Mouse (Mus musculus) right cerebral cortex, postnatal 25 days (tissue): ENCODE results near the gene Samsn1.

Source experiments
- DNase-seq: peaks from one replicate; pipeline ENCODE4 v3.0.0; 2022

The Samsn1 gene

DNA sequence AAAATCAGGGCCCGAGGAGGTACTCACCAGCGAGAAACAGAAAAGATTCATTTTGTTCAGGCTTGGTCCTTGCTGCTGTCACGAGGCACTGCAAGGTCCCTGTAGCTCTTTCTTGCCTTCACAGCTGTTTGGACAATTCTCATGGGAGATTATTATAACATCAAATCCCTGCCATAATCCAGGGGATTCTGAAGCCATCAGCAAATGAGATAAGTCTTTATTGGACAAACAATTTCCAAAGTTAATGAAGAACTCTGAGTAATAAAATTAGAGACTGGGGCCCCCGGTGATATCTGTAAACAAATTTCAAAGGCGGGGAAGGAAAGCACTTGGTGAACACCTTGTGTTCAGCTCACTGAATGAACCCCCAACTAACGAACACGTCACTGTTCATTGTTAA is at the start of gene Samsn1:
Gene Samsn1, minus strand, starts transcription at position 101 of the 400 bp plus-strand sequence.
- DNase-seq: no peak

DNA sequence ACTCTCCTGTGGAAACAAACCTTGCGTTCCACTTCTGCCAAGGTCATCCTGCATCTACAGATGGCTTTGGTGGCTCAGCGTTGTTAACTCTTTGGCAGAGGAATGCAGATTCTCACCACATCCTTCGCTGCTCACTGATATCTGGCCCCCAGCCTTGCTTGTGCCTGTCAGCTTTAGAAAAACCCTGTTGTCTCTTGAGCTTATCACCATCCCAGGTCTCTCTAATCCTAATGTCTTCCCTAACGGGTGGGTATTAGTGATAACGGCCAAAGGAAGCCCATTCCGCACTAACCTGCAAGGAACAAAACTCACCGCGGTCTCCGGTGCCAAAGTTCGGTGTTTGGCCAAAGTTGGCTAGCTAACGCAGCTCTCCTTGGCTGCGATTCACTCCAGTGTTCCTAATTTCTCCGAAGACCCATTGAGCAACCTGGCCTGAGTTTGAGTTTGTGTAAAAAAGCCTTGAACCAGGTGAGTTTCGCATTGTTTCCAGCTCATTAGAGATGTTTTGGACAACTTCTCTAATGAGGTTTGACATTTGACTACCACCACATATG is 44.1 kb upstream of the Samsn1 start:
- no peak for DNase-seq

DNA sequence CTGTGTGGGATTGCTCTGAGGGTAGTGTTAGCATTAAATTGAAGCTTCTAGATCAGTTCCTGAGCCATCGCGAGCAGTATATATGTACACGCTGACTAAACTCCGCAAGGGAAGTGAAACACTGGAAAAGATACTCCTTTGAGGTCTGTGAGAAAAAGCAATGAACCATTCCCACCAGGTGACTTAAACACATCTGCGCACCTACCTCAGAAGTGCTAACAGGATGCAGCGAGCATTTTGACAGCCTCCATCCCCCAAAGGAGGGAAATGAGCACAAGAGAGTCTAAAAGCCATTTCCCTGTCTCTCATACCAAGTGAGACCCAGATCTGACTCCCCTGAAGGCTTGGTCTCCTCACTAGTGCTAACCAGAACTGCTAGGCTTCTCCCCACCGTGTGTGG is 32.9 kb upstream of the Samsn1 start:
- DNase-seq: no peak

DNA sequence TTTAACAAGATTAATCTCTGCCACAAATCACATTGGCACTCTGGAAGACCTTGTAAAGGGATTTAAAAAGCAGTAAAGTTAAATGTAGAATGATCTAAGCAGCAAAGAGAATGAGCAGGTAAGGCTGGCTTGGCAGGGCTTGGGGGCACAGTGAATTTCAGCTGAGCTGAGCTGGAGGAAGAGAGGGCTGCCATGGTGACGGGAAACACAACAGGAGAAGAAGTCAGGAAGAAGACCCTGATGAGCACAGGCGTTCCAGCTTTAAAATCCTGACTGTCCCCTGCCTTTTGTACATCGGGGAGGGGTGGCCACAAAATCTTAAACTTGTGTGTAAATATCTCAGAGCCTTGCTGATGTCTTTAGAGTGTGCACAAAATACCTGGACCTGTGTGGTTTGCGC is 32.0 kb upstream of the Samsn1 start:
- DNase-seq: no peak

DNA sequence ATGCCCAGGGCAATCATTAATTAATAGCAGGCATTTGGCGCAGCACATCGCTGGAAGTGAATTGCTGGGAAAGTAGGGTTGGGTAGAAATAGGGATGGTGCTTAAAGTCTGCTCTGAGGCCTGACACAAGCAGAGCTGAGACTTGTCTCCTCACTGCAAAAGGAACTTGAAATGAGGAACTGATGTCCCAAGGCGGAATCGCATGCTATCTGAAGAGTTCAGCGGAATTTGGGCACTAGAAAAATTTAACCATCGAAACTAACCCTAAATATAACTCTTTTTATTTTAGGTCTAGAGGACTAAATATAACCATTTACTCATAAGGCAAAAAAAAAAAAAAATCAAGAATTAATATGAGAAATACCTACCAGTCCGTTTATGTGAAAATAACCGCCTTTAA is 31.5 kb upstream of the Samsn1 start:
- DNase-seq: no peak

DNA sequence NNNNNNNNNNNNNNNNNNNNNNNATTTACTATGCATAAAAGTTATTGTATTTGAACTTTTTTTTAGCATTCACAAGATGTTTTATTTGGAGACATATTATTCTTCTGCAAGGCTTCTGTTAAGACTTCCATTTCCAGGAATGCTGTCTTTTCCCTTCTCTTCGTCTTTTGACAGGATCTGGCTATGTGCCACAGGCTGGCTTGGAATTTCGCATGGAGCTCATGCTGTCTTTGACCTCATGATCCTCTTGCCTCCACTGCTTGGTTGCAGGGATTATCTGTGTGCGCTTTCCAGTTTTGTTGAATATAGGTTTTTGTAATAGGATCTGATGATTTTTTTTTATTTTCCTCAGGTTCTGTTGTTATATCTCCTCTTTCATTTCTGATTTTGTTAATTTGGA is 25.0 kb upstream of the Samsn1 start:
- DNase-seq: no peak

DNA sequence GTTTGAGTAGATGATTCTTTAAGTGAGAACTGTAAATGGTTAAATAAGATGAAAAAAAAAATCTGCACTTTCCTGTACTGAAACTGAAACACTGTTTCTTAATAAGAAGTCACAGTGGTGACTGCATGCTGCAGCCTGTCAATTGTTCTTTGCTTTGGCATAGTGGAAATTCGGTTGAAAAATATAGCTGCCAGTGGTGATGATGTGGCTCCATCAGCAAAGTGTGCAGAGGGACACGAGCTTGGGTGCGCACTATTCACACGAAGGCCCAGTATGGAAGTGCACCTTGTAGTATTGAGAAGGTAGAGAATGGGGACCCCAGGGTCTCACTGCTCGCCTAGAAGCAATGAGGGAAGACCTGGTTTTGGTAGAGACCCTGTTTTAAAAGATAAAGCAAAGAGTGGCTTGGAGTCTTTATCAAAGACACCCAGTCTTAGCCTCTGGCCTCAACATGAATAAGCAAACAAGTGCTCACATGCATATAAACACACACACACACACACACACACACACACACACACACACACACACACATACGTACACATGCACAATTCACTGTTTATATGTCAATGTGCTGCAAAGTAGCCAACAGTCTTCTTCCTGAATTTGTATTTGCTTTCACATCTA is 18.4 kb upstream of the Samsn1 start:
- DNase-seq: no peak

DNA sequence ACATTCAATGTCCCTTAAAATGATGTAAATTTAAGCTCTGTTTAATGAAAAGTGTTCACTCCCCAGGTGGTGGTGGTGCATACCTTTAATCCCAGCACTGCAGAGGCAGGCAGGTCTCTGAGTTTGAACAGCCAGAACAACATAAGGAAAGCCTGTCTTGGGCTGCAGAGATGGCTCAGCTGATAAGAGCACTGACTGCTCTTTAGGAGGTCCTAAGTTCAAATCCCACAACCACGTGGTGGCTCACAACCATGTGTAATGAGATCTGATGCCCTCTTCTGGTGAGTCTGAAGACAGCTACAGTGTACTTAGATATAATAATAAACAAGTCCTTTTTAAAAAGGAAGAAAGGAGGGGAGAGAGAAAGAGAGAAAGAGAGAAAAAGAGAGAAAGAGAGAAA is 2.9 kb downstream of the Samsn1 start:
- no peak for DNase-seq

DNA sequence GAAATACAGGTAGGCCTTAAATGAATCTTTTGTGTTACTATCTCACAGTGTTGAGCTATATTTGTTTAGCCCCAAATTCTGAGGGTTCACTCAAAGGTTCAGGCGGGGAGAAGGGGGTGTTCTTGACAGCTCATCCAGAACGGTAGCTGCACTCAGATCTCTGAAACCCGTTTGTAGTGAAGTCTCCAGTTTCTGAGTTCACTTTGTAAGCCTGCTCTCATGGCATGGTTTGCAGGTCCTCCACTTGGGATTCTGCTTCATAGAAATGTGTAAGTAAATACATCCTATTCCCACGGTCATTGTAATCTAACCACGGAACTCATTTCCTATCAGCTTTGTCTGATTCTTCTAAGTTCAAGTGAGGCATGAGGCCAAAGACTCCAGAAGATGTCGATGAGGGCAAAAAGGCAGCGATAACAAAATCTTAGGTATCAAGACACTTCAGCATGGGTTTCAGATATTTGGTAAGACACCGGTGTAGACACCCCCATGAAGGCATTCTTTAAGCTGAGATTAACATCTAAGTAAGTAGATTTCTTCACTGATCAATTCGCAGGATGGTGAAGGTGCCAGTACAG is 18.2 kb downstream of the Samsn1 start:
- DNase-seq: no peak

DNA sequence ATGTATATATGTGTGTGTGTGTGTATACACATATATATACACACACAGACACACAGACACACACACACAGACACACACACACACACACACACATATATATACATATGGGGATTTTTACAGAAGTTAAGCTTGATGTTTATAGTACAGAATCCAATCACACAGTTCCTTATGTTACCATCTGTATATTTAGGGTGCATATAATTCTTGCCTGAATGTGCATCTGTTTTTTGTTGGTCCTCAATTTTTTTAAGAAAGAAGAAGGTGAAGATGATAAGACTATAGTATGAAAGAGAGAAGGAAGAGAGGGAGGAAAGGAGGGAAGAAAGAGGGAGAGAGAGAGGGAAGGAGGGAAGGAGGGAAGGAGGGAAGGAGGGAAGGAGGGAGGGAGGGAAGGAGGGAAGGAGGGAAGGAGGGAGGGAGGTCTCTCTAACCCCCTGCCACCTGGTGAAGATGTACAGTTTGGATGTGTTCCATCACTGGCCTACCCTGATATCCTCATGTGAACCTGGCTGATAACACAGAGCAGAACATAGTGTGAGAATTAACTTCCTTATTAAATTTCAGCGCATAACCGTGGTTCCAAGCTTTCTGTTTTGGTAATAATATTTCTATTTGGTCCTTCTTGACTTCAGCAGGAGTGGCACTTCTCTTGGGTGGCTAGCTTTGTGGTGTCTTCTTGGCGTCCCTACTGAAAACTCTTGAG is 19.1 kb downstream of the Samsn1 start:
- no peak for DNase-seq

DNA sequence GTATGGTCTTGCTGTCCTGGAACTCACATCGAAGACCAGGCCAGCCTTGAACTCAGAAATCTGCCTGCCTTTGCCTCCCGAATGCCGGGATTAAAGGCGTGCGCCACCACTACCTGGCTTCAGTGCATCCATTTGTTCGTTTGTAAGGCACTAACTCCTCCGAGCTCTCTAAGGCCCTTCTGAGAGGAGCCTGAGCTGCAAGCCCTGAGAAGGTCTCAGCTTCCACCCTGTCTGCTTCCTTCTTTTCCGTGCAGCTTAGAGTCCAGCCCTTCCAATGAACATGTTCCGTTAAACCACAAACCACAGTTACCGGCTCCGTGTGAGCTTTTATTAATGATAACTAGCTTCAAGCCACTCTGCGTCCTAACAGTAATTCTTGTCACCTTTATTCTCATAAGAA is 19.8 kb downstream of the Samsn1 start:
- no peak for DNase-seq

DNA sequence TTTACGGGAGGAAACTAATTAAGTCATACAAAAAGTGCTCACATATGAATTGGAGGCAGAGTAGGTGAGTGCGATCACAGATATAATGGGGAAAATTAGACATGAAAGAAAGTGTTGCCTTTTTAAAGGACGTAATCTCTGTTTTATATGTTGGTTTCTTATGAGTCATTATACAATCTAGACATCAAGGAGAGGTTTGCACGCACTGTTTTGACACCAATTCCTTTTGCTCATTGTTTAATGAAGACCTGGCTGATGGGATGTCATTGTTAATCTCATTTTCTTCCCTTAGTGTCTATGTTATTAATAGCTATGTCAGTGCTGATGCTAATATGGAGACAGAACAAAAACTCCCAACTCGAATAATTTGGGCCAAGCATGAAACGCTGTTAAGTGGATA is 20.3 kb downstream of the Samsn1 start:
- DNase-seq: no peak

DNA sequence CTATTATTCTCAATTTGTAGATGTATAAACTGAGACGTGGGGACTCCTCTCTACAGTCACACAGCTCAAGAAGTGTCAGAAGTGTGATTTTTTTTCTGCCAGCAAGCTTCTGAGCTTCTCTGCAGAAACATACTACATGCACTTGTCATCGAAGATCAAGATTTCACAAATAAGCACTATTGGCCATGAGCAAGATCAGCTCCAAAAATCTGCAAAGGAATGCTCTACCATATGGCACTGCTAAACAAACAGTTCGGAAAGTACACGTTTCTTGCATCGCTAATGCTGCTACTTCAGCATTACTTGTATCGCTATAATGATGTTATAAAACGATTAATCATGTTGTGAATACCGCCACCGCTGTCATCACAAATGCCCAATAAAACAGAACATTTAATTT is 22.0 kb downstream of the Samsn1 start:
- DNase-seq: no peak

DNA sequence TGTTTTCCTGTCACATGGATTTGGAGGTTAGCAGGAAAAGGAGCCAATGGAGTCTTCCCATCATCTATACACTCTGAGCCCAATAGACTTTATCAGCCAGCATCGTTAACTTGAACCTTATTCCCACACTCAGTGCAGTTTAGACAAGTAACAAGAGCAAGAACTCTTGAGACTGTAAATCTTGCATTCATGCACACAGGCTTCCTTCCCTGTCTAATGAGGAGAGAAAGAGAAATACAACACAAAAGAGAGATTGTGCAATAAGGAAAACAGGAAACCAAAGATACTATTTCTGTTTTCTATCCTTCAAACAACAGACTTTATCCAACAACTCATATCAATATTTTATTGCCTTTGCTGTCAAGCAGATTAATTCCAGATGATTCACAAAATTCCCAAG is 31.9 kb downstream of the Samsn1 start:
- DNase-seq: no peak

DNA sequence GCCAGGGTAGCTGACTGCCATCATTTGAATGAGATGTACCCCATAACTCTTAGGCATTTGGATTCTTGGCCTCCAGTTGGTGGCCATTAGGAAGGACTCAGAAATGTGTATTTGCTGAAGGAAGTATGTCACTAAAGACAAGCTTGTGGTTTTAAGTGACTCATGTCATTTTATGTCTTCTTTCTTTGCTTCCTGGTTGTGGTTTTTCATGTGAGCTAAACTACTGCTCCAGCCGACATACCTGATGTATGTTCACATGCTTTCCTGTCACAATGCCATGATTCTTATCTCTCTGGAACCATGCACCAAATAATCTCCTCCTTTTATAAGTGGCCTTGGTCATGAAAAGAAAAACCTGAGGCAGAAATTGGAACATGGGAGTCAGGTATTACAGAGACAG is 38.2 kb downstream of the Samsn1 start:
- DNase-seq: no peak

DNA sequence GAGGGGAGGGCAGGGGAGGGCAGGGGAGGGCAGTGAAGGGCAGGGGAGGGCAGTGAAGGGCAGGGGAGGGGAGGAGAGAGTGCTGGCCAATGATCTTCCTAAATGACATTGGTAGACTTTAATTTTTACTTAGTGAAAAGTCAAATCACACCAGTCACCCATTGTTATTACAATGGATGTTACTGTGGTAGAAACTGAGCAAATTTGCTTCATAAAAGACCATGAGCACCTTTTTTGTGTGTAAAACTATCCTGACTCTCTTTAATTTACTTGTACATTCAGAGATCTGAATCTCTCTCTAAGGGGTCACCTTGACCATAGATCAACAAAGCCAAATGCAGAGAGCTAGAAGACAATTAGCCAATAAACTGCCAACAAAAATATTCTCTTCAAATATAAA is 42.7 kb downstream of the Samsn1 start:
- DNase-seq: no peak

DNA sequence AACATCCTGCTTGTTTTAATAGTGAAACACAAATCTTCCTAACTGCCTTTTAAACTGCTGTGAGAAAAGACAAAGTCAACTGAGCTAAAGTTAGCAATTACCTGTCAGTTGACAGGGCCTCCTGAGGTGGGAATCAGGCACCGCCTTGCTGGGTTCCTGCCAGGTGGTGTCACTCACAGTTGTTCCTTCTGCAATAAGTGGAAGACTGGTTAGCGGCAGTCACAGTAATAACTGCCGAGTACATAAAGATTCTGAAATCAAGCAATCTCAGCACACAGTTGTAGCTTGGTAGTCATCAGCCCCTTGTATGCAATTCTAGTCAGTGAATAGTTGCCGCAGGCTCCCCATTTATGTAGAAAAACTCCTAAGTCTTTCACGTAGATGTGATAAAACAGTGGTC is 44.3 kb downstream of the Samsn1 start:
- no peak for DNase-seq

DNA sequence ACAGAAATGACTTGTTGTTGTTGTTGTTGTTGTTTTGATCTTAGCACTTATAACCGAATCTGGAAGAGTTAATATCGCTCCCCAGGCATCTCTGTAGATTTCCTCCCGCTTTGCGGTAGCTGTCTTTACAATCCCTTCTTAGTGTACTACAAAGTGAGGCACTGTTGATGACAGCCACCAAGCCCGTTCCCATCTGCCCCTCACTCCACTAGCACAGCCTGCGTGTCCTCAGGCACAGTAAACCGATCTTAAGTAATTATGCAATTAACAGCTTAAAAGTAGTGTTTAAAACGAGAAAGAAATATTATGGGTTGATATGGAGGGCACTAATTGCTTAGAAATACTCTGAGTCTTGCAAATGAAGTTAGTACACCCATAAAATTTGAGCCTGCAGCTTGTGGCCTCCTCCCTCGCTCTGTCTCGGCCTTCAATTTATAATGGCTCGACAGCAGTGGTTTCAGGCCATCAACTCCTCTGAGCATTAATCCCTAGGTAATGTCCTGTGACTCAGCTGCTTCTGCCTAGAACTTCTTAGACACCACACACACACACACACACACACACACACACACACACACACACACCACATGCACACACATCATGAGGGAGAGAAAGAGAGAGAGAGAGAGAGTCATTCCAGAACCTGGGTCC is 46.3 kb downstream of the Samsn1 start:
- DNase-seq: no peak

DNA sequence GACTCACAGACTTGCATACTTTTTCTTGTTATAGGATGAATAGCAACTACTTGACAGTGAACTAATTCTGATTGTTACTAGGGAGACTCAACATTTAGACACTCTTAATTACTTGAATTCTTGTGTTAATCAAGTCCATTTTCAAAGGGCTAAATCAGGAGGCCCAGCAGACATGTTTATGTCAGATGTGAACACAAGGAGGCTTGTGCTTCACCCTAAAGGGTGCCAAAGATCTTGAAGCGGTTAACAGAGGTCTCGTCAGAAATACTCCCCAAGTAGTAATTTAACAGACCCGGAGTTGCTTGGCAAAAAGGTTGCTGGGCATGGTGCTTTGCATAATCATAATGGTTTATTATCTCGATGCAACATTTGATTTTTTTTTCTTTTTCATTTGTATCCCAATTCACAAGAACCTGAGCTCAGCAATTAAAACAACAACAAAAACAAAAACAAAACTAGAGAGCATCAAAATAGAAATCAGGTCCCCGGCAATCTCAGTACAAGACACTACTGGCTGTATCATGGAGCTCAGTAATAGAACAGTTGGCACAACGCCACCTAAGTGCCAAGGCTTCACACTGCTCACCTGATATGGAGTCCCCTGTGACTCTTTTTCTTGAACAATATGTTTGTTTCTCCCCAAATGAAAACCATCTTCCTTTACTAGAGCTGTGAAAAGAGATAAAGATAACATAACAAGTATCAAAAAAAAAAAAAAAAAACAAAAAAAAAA is 51.6 kb downstream of the Samsn1 start:
- DNase-seq: no peak

DNA sequence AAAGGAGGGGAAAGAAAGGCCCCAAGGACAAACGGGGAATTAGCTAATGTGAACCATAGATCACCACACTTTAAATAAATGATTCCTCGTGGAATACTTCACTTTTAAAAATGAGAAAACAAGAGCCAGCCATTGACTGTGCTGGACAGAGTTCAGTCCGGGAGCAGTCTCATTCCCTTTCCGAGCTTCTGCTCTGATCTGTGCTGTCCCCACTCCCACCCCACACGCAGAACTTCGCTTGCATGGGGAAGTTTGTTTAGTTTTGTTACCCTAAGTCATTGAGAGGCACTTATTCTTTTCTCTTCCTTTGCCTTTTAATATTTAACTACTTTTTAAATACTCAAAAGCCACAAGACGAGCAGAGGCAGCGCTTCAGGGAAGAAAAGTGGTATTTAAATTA is 60.1 kb downstream of the Samsn1 start:
- DNase-seq: no peak

DNA sequence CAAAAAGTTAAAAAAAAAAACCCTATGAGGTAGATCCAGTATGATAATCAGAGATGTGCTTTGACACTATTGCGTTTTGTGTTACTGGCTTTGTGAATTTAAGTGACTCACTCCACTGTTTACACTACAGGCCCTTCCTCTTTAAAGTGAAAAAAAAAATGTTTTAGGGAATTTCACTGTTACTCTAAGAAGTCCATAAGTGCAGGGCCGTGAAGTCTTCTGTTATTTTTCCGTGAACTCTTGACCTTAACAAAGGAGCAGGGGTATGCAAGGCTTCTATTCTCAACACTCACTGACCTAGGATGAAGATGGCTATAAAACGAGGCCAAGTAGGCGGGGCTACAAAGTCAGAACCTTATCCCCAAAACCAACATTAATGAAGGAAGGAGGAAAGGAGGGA is 60.6 kb downstream of the Samsn1 start:
- no peak for DNase-seq

DNA sequence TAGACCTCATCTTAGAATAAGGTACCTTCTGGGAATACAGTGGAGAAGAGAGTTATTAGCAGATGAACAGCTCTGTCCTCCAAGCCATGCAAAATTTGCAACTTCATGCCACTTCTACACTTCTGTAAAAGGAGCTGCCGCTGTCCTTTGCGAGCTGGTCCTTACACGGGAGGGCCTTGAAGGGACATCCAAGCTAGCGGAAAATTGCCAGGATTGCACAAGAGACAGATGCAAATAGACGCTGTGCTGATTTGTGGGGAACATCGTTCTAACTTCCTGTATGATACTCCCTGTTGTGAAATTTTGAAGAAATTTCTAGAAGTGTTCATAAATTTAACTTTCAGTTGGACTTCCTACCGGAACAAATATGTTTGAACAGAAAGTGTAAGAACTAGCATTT is 61.0 kb downstream of the Samsn1 start:
- no peak for DNase-seq

DNA sequence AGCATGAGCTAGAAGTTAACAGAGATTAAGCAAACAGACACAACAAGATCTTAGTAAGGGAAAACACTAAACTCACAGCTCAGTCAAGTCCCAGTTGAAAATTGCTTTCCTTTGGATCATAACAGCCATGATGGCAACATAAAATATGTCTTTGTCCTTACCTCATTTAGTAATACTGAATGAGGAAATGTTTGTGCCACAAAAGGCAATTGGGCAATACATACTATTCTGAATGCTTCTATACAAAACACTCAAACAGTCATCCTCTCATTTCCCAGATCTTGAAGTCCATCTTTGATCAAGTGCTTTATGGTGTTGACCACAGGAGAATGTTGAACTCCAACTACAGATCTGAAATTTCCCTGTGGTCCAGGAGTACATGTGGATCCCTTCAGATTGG is 88.7 kb downstream of the Samsn1 start:
- DNase-seq: no peak
